Mouse (Mus musculus): ENCODE data around the gene Calm4. TPM values are rescaled to one million over a fixed set of nuclear protein-coding genes. Genes with fewer than 3 reads are reported as not detected.

Gene Calm4
- polyA plus RNA-seq, 1 experiment = 0.05 TPM

DNA sequence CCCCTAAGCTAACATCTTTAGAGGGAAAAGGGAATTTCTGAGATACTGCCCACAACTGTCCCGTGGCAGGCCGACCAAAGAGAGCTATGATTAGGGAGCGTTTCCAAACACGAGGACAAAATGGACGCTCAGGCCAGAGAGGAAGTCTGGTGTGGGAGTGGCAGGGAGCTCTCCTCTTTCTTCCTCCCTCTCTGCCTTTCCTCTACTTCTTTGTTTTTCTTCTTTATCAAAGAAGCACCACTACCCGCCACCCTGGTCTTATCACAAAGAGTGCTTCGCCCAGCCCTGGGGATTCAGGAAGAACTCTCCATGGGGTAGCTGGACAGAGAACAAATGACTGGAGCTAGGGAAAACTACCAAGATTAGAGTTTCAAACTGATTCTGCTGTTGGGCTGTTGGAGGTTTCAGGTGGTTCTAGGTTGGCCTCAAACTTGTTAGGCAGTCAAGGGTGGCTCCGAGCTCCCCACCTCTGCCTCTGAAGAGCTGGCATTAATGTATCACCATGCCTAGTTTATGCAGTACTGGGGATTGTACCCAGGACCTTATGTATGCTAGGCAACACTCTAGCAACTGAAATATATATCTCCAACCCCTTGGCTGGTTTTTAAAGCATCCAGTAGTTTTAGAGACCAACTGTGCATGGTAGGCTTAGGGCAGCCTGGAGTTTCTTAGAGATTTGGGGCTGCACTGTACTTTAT is 28.9 kb downstream of the Calm4 start:
- no peak overlapping the region for H3K4me2 ChIP-seq (ENCODE audit: low read depth)
- H3K4me3 ChIP-seq = no peak overlapping the region
- no peaks in the 10 kb centered on the region for H3K79me2 ChIP-seq (ENCODE audit: control insufficient read depth, insufficient read depth)
- H3K36me3 ChIP-seq (ENCODE audit: control insufficient read depth, insufficient read depth) = no peaks in the 10 kb centered on the region
- H3ac ChIP-seq (ENCODE audit: control insufficient read depth, insufficient read length) = no peak overlapping the region
- no peak for TF ChIP-seq E2F4 (IDR thresholded peaks at IDR 0.05; ENCODE audit: insufficient read depth)
- no peak for TF ChIP-seq USF1 (IDR thresholded peaks at IDR 0.05; ENCODE audit: low read depth)
- no peak for TF ChIP-seq MYOG (IDR thresholded peaks at IDR 0.05; ENCODE audit: control insufficient read depth in 1 of 3, insufficient read depth in 1 of 3, insufficient read length in 2 of 3, low read depth in 2 of 3)
- TF ChIP-seq POLR2AphosphoS2 (IDR thresholded peaks at IDR 0.05; ENCODE audit: insufficient read length, low read depth) = no peak
- TF ChIP-seq SRF (IDR thresholded peaks at IDR 0.05; ENCODE audit: control insufficient read depth, insufficient read length, low read depth) = no peak
- no peak for TF ChIP-seq MYOD1 (IDR thresholded peaks at IDR 0.05; ENCODE audit: control insufficient read depth in 1 of 3, insufficient read length in 2 of 3, low read depth in 2 of 3)
- TF ChIP-seq MAX (IDR thresholded peaks at IDR 0.05; ENCODE audit: low read depth) = no peak
- TF ChIP-seq REST (IDR thresholded peaks at IDR 0.05; ENCODE audit: insufficient read depth, insufficient read length) = no peak
- no peak for TF ChIP-seq TCF12 (IDR thresholded peaks at IDR 0.05; ENCODE audit: insufficient read depth, poor library complexity, severe bottlenecking)
- no peak for TF ChIP-seq TCF3 (IDR thresholded peaks at IDR 0.05; ENCODE audit: insufficient read length, low read depth)
- TF ChIP-seq POLR2A (IDR thresholded peaks at IDR 0.05; ENCODE audit: insufficient read length, low read depth) = no peak
- TF ChIP-seq CEBPB (IDR thresholded peaks at IDR 0.05; ENCODE audit: insufficient read depth, poor library complexity, severe bottlenecking) = no peak
- no peaks in the 10 kb centered on the region for H3K27me3 ChIP-seq (ENCODE audit: control insufficient read depth, insufficient read depth, insufficient read length)

DNA sequence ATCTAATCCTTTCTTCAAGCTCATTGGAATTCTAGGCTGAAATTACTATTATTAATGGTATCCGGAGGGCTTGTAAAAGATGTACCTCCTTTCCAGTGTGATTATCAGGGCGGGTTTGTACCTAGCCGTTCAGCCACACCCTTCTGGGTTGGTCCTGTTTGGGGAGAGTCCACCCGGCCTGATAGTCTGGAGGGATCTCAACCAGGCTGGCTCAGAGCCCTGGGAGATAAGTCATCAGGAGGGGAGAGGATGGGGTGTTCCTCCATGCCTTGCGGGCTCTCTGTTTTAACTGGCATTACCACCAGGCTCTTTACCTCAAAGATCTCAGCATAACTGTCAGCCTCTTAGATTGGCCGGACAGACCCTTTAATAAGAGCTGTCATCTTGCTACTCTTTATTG is 29.6 kb downstream of the Calm4 start:
- Histone ChIP-seq H3ac (ENCODE audit: control insufficient read depth, insufficient read length) (no peak overlapping the region), H3K4me2 (ENCODE audit: low read depth) (no peak overlapping the region), H3K36me3 (ENCODE audit: control insufficient read depth, insufficient read depth) (no peaks in the 10 kb centered on the region), H3K27me3 (ENCODE audit: control insufficient read depth, insufficient read depth, insufficient read length) (no peaks in the 10 kb centered on the region), H3K79me2 (ENCODE audit: control insufficient read depth, insufficient read depth) (no peaks in the 10 kb centered on the region), H3K4me3 (no peak overlapping the region)
- TF ChIP-seq MYOD1 (IDR thresholded peaks at IDR 0.05; ENCODE audit: control insufficient read depth in 1 of 3, insufficient read length in 2 of 3, low read depth in 2 of 3) = no peak
- TF ChIP-seq POLR2A (IDR thresholded peaks at IDR 0.05; ENCODE audit: insufficient read length, low read depth) = no peak
- TF ChIP-seq TCF3 (IDR thresholded peaks at IDR 0.05; ENCODE audit: insufficient read length, low read depth) = no peak
- no peak for TF ChIP-seq REST (IDR thresholded peaks at IDR 0.05; ENCODE audit: insufficient read depth, insufficient read length)

DNA sequence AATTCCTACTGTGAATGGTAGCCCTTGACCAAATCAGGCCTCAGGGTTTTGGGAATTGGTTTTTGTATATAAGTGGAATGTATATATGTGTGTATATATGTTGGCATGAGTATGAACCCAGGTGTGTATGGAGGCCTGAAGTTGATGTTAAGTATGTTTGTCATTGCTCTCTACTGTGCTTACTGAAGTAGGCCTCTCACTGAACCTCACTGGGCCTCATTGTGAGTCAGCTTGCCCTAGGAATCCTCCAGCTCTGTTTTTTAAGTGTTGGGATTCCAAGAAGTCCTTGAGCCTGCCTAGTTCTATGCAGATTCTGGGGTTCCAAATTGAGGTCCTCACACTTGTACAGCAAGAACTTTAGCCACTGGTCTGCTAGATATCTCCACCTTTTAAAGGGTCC is 32.3 kb downstream of the Calm4 start:
- TF ChIP-seq CEBPB (IDR thresholded peaks at IDR 0.05; ENCODE audit: insufficient read depth, poor library complexity, severe bottlenecking) (no peak), TCF12 (IDR thresholded peaks at IDR 0.05; ENCODE audit: insufficient read depth, poor library complexity, severe bottlenecking) (no peak), TCF3 (IDR thresholded peaks at IDR 0.05; ENCODE audit: insufficient read length, low read depth) (no peak), MYOG (IDR thresholded peaks at IDR 0.05; ENCODE audit: control insufficient read depth in 1 of 3, insufficient read depth in 1 of 3, insufficient read length in 2 of 3, low read depth in 2 of 3) (no peak), POLR2AphosphoS2 (IDR thresholded peaks at IDR 0.05; ENCODE audit: insufficient read length, low read depth) (no peak)
- Histone ChIP-seq H3ac (ENCODE audit: control insufficient read depth, insufficient read length) (no peak overlapping the region), H3K27me3 (ENCODE audit: control insufficient read depth, insufficient read depth, insufficient read length) (no peaks in the 10 kb centered on the region), H3K36me3 (ENCODE audit: control insufficient read depth, insufficient read depth) (no peaks in the 10 kb centered on the region), H3K4me3 (no peak overlapping the region), H3K79me2 (ENCODE audit: control insufficient read depth, insufficient read depth) (no peaks in the 10 kb centered on the region), H3K4me2 (ENCODE audit: low read depth) (no peak overlapping the region)

DNA sequence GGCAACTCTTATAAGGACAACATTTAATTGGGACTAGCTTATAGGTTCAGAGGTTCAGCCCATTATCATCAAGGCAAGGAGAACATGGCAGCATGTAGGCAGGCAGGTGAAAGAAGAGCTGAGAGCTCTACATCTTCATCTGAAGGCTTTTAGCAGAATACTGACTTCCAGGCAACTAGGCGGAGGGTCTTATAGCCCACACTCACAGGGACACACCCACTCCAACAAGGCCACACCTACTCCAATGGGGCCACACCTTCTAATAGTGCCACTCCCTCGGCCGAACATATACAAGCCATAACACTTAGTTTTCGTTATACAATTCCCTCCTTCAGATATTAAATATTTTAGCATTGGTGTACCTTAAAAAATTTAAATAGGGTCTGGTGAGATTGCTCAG is 35.3 kb downstream of the Calm4 start:
- Histone ChIP-seq H3ac (ENCODE audit: control insufficient read depth, insufficient read length) (no peak overlapping the region), H3K4me2 (ENCODE audit: low read depth) (no peak overlapping the region), H3K79me2 (ENCODE audit: control insufficient read depth, insufficient read depth) (no peaks in the 10 kb centered on the region), H3K27me3 (ENCODE audit: control insufficient read depth, insufficient read depth, insufficient read length) (no peaks in the 10 kb centered on the region), H3K36me3 (ENCODE audit: control insufficient read depth, insufficient read depth) (no peaks in the 10 kb centered on the region), H3K4me3 (no peak overlapping the region)
- TF ChIP-seq MYOD1 (IDR thresholded peaks at IDR 0.05; ENCODE audit: control insufficient read depth in 1 of 3, insufficient read length in 2 of 3, low read depth in 2 of 3) = no peak
- no peak for TF ChIP-seq POLR2AphosphoS2 (IDR thresholded peaks at IDR 0.05; ENCODE audit: insufficient read length, low read depth)
- TF ChIP-seq MAX (IDR thresholded peaks at IDR 0.05; ENCODE audit: low read depth) = no peak
- TF ChIP-seq REST (IDR thresholded peaks at IDR 0.05; ENCODE audit: insufficient read depth, insufficient read length) = no peak
- no peak for TF ChIP-seq CEBPB (IDR thresholded peaks at IDR 0.05; ENCODE audit: insufficient read depth, poor library complexity, severe bottlenecking)
- TF ChIP-seq POLR2A (IDR thresholded peaks at IDR 0.05; ENCODE audit: insufficient read length, low read depth) = no peak
- no peak for TF ChIP-seq MYOG (IDR thresholded peaks at IDR 0.05; ENCODE audit: control insufficient read depth in 1 of 3, insufficient read depth in 1 of 3, insufficient read length in 2 of 3, low read depth in 2 of 3)
- no peak for TF ChIP-seq TCF12 (IDR thresholded peaks at IDR 0.05; ENCODE audit: insufficient read depth, poor library complexity, severe bottlenecking)
- no peak for TF ChIP-seq E2F4 (IDR thresholded peaks at IDR 0.05; ENCODE audit: insufficient read depth)
- TF ChIP-seq USF1 (IDR thresholded peaks at IDR 0.05; ENCODE audit: low read depth) = no peak
- no peak for TF ChIP-seq TCF3 (IDR thresholded peaks at IDR 0.05; ENCODE audit: insufficient read length, low read depth)
- TF ChIP-seq SRF (IDR thresholded peaks at IDR 0.05; ENCODE audit: control insufficient read depth, insufficient read length, low read depth) = no peak

DNA sequence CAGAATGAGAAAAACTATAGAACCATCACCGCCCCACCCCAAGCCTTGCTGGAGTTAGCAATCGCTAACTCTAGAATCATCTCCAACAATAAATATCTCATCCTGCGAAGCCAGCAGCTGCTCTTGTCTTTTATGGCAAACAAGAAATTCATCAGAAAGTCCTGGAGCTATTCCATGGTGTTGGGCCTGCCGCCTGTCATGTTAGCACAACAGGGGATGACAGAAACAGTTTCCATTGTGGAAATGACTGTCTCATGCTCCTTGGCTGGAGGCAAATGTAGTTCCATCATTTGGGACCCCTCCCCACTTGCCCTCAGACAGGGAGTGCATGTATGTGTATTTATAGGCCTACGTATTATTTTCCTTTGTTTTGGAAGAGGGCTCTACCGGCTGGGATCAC is 38.9 kb downstream of the Calm4 start:
- H3K4me2 ChIP-seq (ENCODE audit: low read depth) = no peak overlapping the region
- no peaks in the 10 kb centered on the region for H3K36me3 ChIP-seq (ENCODE audit: control insufficient read depth, insufficient read depth)
- TF ChIP-seq MYOD1 (IDR thresholded peaks at IDR 0.05; ENCODE audit: control insufficient read depth in 1 of 3, insufficient read length in 2 of 3, low read depth in 2 of 3) (peak in 2 of 3 experiments; percentile 4 to 25), POLR2A (IDR thresholded peaks at IDR 0.05; ENCODE audit: insufficient read length, low read depth) (no peak)
- H3K27me3 ChIP-seq (ENCODE audit: control insufficient read depth, insufficient read depth, insufficient read length) = no peaks in the 10 kb centered on the region
- no peaks in the 10 kb centered on the region for H3K79me2 ChIP-seq (ENCODE audit: control insufficient read depth, insufficient read depth)
- H3ac ChIP-seq (ENCODE audit: control insufficient read depth, insufficient read length) = no peak overlapping the region
- no peak overlapping the region for H3K4me3 ChIP-seq
